Mouse (Mus musculus) heart, adult 2 months (tissue): ENCODE measurements at regions not wholly inside any gene's neighbourhood (a gene's known extent, or its start where the extent isn't known, plus 50 kb on each side); places are given as distances from the start of the nearest gene placed in this dataset.

Source experiments
- CTCF ChIP-seq: fragments of 200-600 bp; IDR thresholded peaks from 2 replicates; pipeline ENCODE4 v1.8.1; 2022; ENCODE audit warnings: antibody characterized with exemption, mild to moderate bottlenecking, moderate library complexity
- POLR2A ChIP-seq: fragments of 200-500 bp; IDR thresholded peaks from 2 replicates; pipeline ENCODE4 v1.6.1; 2011; ENCODE audit warnings: mild to moderate bottlenecking, low read depth, low read length, control low read depth; ENCODE audit not compliant: insufficient read depth

DNA sequence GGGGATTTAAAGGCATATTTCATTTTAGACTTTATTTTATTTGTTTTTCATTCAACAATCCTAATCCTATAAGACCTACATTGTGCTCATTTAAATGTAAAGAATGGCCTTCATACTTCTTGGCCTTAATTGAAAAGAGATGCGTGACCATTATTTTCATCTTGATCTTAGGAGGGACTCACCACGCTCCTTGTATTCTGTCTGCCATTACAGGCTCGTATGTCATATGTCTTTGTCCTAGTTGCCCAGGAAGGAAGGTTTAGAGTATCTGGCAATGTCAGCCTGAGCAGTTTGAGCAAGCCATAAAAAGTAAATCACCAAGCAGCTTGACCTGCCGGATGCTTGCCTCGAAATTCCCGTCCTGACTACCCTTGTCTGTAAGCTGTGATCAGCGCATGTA is 177.1 kb upstream of the Pcdh17 start:
- no peak for TF ChIP-seq CTCF
- no peak for TF ChIP-seq POLR2A
